Mouse (Mus musculus) heart, embryonic 11.5 days (tissue): Measurements from ENCODE around the gene Vps13c. TPM values are rescaled to one million over a fixed set of nuclear protein-coding genes. Genes with fewer than 3 reads are reported as not detected.

Experiments
- ATAC-seq: fragments of 200-750 bp; cut with Nextera tagmentation; replicated peaks from 2 replicates; pipeline ENCODE4 v1.8.0; 2017; ENCODE audit warnings: moderate library complexity; ENCODE audit not compliant: insufficient number of reproducible peaks, low FRiP score, low TSS enrichment
- H3K27ac ChIP-seq: fragments of 300-500 bp; sonication (generic); 2 replicates; pipeline ENCODE4 v1.5.1; 2014; ENCODE audit warnings: mild to moderate bottlenecking, low read depth, low read length
- H3K27me3 ChIP-seq: fragments of 300-500 bp; sonication (generic); 2 replicates; pipeline ENCODE4 v1.6.1; 2014; ENCODE audit warnings: mild to moderate bottlenecking, low read length, mixed read lengths; ENCODE audit not compliant: control insufficient read depth, insufficient read depth
- H3K36me3 ChIP-seq: fragments of 300-500 bp; sonication (generic); 2 replicates; pipeline ENCODE4 v1.6.1; 2014; ENCODE audit warnings: mild to moderate bottlenecking, low read length, moderate library complexity, mixed read lengths; ENCODE audit not compliant: control insufficient read depth, insufficient read depth
- H3K4me1 ChIP-seq: fragments of 300-500 bp; sonication (generic); 2 replicates; pipeline ENCODE4 v1.6.1; 2014; ENCODE audit warnings: low read length; ENCODE audit not compliant: control insufficient read depth, insufficient read depth
- H3K4me2 ChIP-seq: fragments of 300-500 bp; sonication (generic); 2 replicates; pipeline ENCODE4 v1.6.1; 2014; ENCODE audit warnings: mild to moderate bottlenecking, moderate library complexity
- H3K4me3 ChIP-seq: fragments of 300-500 bp; sonication (generic); 2 replicates; pipeline ENCODE4 v1.5.1; 2014; ENCODE audit warnings: low read depth, low read length
- H3K9ac ChIP-seq: fragments of 300-500 bp; sonication (generic); 2 replicates; pipeline ENCODE4 v1.6.1; 2014; ENCODE audit warnings: mild to moderate bottlenecking, low read depth, low read length, moderate library complexity
- H3K9me3 ChIP-seq: fragments of 300-500 bp; sonication (generic); replicated peaks from 2 replicates; pipeline ENCODE4 v1.6.1; 2016; ENCODE audit warnings: low read length; ENCODE audit not compliant: control insufficient read depth
- WGBS: fragments of 180-500 bp; shearing (Covaris S2); extraction: QIAGEN DNeasy Blood & Tissue Kit; methylation state at CpG from one replicate; pipeline ENCODE4 v1.1.7; 2014; ENCODE audit not compliant: insufficient replicate concordance; 5-methylcytosine and 5-hydroxymethylcytosine counted together
- polyA plus RNA-seq: library from polyadenylated mRNA; unstranded; fragments of >200 nt; fragmentation: Nextera tagmentation; extraction: Ambion mirVana; gene quantifications from 2 replicates; pipeline ENCODE4 v1.2.1, GENCODE M21; 2014

Gene Vps13c
- polyA plus RNA-seq, 1 experiment from 2014 or later = 9.8 TPM

GRCm38 (mm10) chr9:67973451-67973850, 133.3 kb downstream of the Vps13c start:
- no peaks in the 10 kb centered on the region for H3K27me3 ChIP-seq
- no peaks in the 10 kb centered on the region for H3K9me3 ChIP-seq
- no peak overlapping the region for H3K4me2 ChIP-seq
- 39% methylated on average over 6 of the region's 6 CpGs for WGBS
- H3K4me1 ChIP-seq = no peaks in the 10 kb centered on the region
- H3K27ac ChIP-seq = no peak overlapping the region
- H3K9ac ChIP-seq = no peak overlapping the region
- ATAC-seq = no peak
- no peak overlapping the region for H3K4me3 ChIP-seq
- no peaks in the 10 kb centered on the region; the same call in 1 of the 2 replicates for H3K36me3 ChIP-seq

- H3K9me3 ChIP-seq = no peaks in the 10 kb centered on the region
- 94% methylated on average over 9 of the region's 9 CpGs for WGBS
- H3K27ac ChIP-seq = no peak overlapping the region
- H3K27me3 ChIP-seq = no peaks in the 10 kb centered on the region
- H3K36me3 ChIP-seq = no peaks in the 10 kb centered on the region; the same call in 1 of the 2 replicates
- H3K9ac ChIP-seq = no peak overlapping the region
- H3K4me3 ChIP-seq = no peak overlapping the region
- ATAC-seq = no peak
- no peaks in the 10 kb centered on the region for H3K4me1 ChIP-seq
- H3K4me2 ChIP-seq = no peak overlapping the region
These were observed 135.3 kb downstream of the Vps13c start for GRCm38 (mm10) chr9:67975491-67975890.

GRCm38 (mm10) chr9:68006566-68006965, 166.4 kb downstream of the Vps13c start:
- Histone ChIP-seq H3K36me3 (no peaks in the 10 kb centered on the region), H3K27me3 (no peaks in the 10 kb centered on the region), H3K9me3 (no peaks in the 10 kb centered on the region), H3K4me2 (no peak overlapping the region), H3K27ac (no peak overlapping the region), H3K9ac (no peak overlapping the region), H3K4me1 (no peaks in the 10 kb centered on the region), H3K4me3 (no peak overlapping the region)
- WGBS = 92% methylated on average over 7 of the region's 7 CpGs
- ATAC-seq = no peak

- Histone ChIP-seq H3K4me2 (peak overlapping the region; percentile 37; the same call in 1 of the 2 replicates), H3K4me3 (no peak overlapping the region), H3K9me3 (no peaks in the 10 kb centered on the region), H3K27me3 (peaks cover 11% of the 10 kb centered on the region; the same call in 1 of the 2 replicates), H3K36me3 (no peaks in the 10 kb centered on the region), H3K27ac (no peak overlapping the region), H3K4me1 (no peaks in the 10 kb centered on the region), H3K9ac (peak overlapping the region; percentile 34; the same call in 1 of the 2 replicates)
- ATAC-seq = no peak
- 7% methylated on average over 11 of the region's 11 CpGs for WGBS
These were observed 174.8 kb downstream of the Vps13c start for GRCm38 (mm10) chr9:68014991-68015396.

GRCm38 (mm10) chr9:68016255-68016954, 176.2 kb downstream of the Vps13c start:
- WGBS = 48% methylated on average over 5 of the region's 5 CpGs
- H3K27ac ChIP-seq = no peak overlapping the region
- H3K4me3 ChIP-seq = no peak overlapping the region
- peaks cover 11% of the 10 kb centered on the region; the same call in 1 of the 2 replicates for H3K27me3 ChIP-seq
- H3K36me3 ChIP-seq = no peaks in the 10 kb centered on the region
- no peak overlapping the region for H3K9ac ChIP-seq
- no peaks in the 10 kb centered on the region for H3K9me3 ChIP-seq
- ATAC-seq = no peak
- no peaks in the 10 kb centered on the region for H3K4me1 ChIP-seq
- no peak overlapping the region for H3K4me2 ChIP-seq

- no peak for ATAC-seq
- no peaks in the 10 kb centered on the region for H3K9me3 ChIP-seq
These were observed 180.7 kb downstream of the Vps13c start for GRCm38 (mm10) chr9:68020776-68021365.

GRCm38 (mm10) chr9:68022311-68023043, 182.3 kb downstream of the Vps13c start:
- Histone ChIP-seq H3K9me3 (no peaks in the 10 kb centered on the region), H3K36me3 (no peaks in the 10 kb centered on the region), H3K27me3 (0 out of 2 replicates have a peak, but pooled peaks cover 2% of the 10 kb centered on the region), H3K9ac (no peak overlapping the region), H3K4me3 (no peak overlapping the region), H3K27ac (no peak overlapping the region), H3K4me1 (no peaks in the 10 kb centered on the region), H3K4me2 (no peak overlapping the region)
- 78% methylated on average over 9 of the region's 9 CpGs for WGBS
- no peak for ATAC-seq

More at GRCm38 (mm10) chr9:68020776-68021365, 180.7 kb downstream of the Vps13c start:
- peaks cover 9% of the 10 kb centered on the region; the same call in 1 of the 2 replicates for H3K27me3 ChIP-seq
- H3K4me3 ChIP-seq = no peak overlapping the region
- H3K27ac ChIP-seq = no peak overlapping the region
- H3K4me1 ChIP-seq = no peaks in the 10 kb centered on the region
- H3K9ac ChIP-seq = no peak overlapping the region
- no peaks in the 10 kb centered on the region for H3K36me3 ChIP-seq
- WGBS = 83% methylated on average over 8 of the region's 8 CpGs
- no peak overlapping the region for H3K4me2 ChIP-seq

- WGBS = 54% methylated on average over 4 of the region's 4 CpGs
- H3K4me3 ChIP-seq = no peak overlapping the region
- H3K4me2 ChIP-seq = no peak overlapping the region
- no peaks in the 10 kb centered on the region for H3K27me3 ChIP-seq
- H3K36me3 ChIP-seq = no peaks in the 10 kb centered on the region
- H3K9me3 ChIP-seq = no peaks in the 10 kb centered on the region
- no peak overlapping the region for H3K9ac ChIP-seq
- H3K27ac ChIP-seq = no peak overlapping the region
- 0 out of 2 replicates have a peak, but pooled peaks cover 3% of the 10 kb centered on the region for H3K4me1 ChIP-seq
- ATAC-seq = no peak
These were observed 188.4 kb downstream of the Vps13c start for GRCm38 (mm10) chr9:68028631-68029030.
